Mouse (Mus musculus): ENCODE results near the gene Dcbld1.
"Not testable (repeated sequence)": the region's sequence is repeated elsewhere in the genome, so short reads cannot be mapped to it uniquely, and the experiment has no call there.

Gene Dcbld1

DNA sequence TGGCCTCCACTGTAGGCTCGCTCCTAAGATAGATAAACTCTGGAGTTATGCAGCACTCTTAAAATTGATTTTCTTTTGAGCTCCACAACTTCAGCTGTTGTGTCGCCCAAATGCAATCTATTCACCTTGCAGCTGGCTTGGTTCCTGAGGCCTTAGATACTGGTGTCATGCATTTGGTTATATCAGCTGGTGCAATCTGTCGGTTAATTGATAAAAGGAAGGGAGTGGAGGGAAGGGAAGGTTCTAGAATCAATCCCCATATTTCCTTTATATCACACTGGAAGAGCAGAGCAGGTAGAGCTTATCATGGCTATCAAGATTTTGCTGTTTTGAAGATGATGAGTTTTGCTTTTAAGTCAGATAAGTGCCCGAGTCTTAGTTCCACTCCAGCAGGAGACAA lies 26.8 kb downstream of the Dcbld1 start:
- no peak for DNase-seq (ENCODE audit: low read depth, low spot score)

DNA sequence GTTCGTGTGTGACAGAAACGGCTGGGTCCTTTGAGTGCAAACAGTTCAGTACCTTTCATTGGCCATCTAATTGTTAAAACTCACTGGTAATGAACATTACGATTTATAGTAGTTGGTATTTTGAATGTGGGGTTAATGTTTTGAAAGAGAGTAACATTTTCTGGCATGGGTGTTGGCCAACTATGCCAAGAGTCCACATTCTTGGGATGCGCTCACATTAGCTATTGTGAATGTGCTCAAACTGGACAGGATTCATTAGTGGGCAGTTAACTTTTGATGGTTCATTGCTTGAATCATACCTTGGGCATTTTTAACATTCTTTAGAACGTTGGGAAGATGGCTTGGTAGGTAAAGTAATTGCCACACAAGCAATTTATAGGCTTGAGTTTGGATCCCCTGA lies 30.7 kb downstream of the Dcbld1 start:
- no peak for DNase-seq (ENCODE audit: low read depth, low spot score)

DNA sequence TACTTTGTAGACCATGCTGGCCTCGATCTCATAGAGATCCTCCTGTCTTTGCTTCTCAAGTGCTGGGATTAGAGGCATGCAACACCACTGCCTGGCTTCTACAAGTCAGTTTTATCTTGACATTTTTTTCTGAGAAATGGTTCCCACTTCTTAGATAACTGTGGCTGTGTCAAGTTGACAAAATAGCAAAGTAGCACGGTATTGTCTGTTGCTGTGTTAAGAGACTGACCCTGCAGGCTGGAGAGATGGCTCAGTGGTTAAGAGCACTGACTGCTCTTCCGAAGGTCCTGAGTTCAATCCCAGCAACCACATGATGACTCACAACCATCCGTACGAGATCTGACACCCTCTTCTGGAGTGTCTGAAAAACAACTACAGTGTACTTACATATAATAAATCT lies 35.5 kb downstream of the Dcbld1 start:
- no peak for DNase-seq (ENCODE audit: low read depth, low spot score)

DNA sequence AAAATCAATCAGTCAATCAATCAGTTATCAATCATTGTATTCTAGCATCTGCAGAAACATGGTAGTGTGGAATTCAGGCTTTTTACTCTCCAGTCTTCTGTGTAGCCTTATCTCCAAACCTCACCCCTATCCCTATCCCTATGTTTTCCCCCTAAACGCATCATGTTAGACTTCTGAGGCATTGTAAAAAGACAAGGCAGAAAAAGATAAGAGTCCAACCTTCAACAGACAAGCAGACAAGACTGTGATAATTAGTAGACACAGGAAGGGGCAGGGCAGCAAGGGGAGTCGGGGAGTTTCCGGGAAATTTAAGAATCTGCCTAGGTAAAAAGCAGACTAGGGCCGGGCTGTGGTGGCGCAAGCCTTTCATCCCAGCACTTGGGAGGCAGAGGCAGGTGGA lies 38.0 kb downstream of the Dcbld1 start:
- no peak for DNase-seq (ENCODE audit: low read depth, low spot score)

DNA sequence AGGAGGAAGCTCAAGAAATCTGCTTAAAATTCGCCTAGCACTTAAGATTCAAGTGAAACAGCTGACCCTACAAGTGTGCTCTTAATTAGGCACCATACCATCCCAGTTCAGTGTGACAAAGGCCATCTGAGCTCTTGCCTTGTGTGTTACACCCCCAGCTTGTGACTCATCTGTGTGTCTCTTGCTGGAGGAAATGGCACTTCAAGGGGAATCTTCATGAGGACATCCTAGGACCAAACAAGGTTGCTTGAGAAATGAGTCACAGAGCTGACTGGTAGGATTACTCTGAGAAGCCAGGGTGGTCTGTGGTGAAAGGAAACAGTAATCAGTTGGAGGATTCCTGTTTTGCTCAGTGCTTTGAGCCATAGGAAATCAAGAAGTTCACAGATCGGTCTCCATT lies 39.6 kb downstream of the Dcbld1 start:
- no peak for DNase-seq (ENCODE audit: low read depth, low spot score)

DNA sequence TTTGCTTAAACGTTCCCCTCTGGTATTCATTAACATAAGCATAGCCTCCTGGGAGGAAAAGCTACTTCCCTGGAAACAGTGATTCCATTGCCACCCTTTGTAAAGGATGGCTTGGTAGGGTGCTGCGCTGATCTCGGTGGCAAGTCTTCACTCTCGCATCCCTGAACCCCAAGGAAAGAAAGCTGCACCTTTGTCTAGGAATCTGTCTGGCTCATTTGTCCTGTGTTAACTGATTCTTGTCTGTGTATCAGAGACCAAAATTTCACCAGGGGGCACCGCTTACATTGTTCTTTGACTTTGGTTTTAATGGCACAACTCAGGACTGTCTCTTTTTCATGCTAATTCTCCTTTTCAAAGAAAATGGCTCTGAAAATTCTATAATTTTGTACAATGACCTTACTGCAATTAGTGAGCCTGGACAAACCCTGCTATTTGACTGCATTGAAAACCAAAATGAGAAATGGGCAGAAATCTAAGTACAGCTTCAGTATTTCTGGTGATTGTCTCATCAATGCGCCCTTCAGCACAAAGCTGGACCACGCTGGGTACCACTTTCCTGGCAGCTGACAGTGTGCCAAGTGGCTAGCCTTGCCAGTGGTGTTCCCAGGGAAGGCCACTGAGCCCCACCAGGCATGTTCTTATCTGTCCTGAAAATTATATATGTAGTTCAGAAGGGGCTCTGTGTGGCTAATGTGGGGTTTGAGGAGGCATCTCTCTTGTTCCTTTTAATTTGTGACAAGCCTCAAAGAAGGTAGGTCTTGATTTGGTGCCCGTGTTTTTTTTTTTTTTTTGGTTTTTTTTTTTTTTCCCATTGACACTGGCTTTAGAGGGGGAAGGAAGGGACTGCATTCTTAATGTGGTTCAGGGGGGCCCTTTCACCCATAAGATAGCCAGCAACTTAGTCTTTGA lies 40.8 kb downstream of the Dcbld1 start:
- DNase-seq (ENCODE audit: low read depth, low spot score), result no peak

DNA sequence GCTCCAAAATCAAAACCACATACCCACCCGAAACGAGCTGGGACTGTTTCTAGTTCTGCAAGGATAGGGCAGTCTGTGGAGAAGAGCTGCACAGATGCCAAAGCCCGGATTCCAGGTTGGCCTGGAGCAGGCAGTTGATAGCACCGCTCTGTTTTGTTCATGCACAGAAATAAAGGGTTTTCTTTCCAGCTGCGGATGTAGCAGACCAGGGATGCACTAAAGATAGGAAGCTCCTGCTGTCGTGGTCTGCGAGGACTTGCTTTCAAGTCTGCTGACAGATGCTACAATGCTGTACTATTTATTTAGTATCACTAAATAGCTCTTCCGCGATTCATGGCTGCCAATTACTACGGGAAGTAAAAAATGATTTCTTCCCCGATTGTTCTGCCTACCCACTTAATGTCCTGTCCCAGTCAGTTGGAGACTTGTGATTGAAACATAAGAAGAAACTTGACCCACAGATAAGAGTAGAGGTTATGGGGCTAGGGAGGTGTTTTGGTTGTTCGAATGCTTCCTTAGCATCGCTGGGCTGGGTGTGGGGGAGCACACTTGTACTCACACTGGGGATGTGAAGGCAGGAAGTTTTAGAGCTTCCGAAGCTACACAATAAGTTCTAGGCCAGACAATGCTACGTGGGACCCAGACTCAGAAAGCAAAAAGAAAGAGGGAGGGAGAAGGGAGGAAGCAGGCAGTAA lies 41.6 kb downstream of the Dcbld1 start:
- DNase-seq (ENCODE audit: low read depth, low spot score), result no peak

DNA sequence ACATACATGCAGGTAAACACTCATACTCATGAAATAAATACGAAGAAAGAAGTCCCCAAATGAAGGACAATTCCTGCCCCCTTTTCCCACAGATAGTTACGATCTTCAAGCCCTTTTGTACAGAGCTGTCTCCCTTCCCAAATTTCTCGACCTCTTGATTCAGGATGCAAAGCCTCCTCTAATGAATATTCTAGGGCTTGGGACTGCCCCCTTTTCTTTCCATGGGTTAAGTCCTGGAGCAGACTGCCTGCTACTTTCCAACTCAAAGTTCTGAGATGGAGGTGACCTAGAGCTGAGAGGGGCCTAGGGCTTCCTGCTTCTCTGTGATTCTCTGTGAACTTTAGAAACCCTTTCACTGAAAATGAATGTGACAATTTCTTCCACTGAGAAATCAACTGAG lies 43.2 kb downstream of the Dcbld1 start:
- no peak for DNase-seq (ENCODE audit: low read depth, low spot score)

DNA sequence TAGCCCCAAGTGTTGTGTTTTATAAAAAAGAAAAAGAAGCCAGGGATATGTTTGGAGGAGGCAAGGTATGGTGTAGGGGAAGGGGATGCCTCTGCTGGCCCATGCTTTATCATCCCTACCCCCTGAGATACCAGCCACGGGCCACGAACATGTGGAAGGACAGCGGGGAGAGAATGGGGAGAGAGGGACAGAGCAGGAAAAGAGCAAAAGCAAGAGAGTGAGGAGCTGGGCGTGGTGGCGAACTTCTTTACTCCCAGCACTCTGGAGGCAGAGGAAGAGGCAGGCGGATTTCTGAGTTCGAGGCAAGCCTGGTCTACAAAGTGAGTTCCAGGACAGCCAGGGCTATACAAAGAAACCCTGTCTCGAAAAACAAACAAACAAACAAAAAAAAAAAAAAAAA lies 44.1 kb downstream of the Dcbld1 start:
- DNase-seq (ENCODE audit: low read depth, low spot score), result not testable (repeated sequence)

DNA sequence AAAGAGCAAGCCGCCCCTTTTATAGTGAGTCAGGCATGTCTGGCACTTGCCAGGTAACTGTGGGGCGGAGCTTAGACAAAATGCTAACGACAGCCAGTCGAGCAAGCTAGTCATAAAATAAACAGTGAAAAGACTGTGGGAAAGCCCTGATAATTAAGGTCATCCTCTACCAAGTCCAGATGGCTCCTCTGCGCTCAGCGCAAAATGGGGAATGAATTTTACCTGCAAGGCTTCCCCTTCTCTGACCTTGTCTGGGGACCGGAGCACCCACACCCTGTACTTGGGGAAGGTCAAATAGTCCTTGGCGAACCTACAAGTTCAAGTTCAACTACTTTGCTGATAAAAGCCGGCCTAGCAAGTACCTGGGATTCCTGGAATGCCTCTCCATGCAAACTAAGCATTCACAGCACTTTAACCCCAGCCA lies 44.6 kb downstream of the Dcbld1 start:
- DNase-seq (ENCODE audit: low read depth, low spot score), result no peak

DNA sequence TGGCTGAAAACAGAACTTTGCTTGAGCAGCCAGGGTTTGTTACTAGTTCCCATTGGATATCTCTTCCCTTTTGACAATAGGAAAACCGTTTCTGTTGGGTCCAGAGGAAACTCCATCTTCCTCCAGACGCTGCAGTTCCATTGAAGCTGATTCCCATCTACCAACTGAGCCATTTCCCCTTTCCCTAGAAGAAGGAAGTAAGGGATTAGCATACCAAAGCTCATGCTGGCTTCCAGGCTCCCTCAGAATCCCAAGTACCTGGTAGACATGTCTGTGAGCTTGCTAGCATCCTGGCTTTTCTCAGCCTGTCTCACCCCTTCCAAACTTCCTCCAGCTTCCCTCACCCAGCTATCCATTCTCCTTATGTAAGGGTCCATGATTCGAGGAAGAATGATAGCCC lies 45.4 kb downstream of the Dcbld1 start:
- no peak for DNase-seq (ENCODE audit: low read depth, low spot score)

DNA sequence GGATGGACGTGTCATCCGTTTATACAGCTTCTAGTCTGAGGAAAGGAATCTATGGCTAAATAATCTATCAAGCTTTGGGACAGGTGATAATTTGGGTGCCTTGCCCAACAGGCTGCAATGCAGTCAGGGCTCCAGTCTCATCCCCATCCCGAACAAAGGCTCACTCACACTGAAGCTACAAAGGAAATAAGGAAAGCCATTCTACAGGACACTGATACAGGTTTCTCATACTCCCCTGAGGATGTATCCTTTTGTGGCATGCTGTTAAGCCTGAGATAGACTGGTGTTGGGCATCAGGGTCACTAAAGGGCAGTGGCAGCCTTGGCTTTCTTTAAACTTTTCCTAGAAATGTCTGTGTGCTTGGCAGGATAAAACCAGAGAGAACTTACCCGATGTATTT lies 46.5 kb downstream of the Dcbld1 start:
- DNase-seq (ENCODE audit: low read depth, low spot score), result no peak

DNA sequence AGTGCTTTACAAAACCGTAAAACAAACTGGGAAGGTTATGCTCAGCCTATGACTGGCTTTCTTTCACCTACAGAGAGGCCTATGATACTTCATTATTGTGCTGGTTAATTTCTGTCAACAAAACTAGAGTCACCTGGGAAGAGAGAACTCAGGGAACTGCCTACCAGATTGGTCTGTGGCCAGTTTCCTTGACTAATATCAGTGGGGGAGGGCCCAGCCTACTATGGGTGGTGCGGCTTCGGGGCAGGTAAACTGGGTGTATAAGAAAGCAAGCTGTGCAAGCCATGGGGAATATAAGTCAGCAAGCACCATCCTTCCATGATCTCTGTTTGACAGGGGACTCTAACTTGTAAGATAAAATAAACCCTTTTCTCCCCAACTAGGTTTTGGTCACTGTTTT lies 47.2 kb downstream of the Dcbld1 start:
- DNase-seq (ENCODE audit: low read depth, low spot score), result no peak

DNA sequence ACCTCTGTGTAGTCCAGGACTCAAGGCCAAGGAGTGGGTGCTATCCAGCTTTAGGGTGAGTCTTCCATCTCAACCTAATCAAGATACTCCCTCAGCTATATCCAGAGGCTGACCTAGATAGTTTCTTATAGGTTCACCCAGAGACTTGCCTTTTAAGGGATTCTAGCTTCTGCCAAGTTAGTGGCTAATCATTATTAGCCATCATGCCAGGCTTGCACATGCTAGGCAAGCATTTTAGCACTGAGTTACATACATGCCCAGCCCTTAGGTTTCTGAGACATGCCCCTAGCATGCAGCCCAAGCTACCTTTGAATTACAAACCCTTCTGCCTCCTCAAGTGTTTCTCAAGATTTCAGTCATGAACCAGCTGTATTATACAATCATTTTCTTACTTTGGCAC lies 47.9 kb downstream of the Dcbld1 start:
- DNase-seq (ENCODE audit: low read depth, low spot score), result no peak

DNA sequence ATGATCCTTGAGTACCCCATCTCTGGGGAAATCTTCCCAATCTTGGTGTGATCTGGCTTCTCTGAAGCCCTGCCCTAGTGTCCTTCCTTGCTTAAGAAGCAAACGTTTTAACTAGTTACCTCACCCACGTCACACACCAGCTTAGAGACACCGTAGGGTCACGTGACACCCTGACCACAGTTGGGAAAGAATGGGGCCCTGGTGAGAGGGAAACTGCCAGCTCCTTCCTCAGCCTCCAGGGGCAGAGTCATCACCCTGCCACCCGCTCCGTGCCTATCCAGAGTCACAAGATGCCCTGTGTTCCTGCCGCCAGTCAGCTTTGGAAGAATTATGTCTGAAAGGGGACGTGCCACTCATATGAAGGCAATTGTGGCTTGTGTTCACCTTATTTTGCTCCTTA lies 51.2 kb downstream of the Dcbld1 start:
- no peak for DNase-seq (ENCODE audit: low read depth, low spot score)

DNA sequence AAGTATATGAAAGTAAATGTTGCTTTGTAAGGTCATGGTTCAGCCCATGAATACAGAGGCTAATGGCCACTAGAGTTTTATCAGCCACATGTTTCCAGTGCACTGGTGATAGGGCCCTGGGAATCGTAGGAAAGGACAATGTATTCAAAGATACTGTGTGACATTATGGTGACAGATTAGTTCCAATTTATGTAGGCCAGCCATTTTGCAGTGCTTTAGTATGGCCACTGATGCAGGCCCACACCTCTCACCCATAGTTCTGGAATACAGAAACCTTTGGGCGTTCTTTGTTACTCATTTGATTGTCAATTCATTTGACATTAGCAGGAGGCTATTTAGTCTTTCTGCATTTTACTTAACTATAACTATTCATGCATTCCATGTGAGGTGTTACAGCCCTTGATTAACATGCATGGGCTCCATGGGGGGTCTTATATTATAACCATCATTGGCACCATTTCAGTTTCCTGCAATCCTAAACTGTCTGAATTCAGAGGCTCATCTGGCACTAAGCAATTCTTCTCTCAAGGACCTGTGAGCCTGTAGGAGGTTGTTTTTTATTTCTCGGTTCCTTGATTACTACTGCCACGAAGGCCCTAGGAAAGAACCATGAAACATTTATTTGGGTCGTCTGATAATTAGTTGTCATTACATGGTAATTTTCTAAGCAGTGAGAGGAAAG lies 54.6 kb downstream of the Dcbld1 start:
- DNase-seq (ENCODE audit: low read depth, low spot score), result no peak

DNA sequence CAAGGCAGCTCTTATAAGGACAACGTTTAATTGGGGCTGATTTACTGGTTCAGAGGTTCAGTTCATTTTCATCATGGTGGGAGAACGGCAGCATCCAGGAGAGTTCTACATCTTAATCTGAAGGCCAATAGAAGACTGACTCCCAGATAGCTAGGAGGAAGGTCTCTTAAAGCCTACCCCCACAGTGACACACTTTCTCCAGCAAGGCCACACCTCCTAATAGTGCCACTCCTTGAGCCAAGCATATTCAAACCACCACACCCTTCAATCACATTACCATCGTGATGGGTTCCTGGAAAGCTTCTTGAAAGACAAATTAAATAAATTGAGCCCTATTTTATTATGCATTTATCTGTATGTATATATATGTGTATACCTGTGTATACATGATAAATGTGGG lies 55.8 kb downstream of the Dcbld1 start:
- no peak for DNase-seq (ENCODE audit: low read depth, low spot score)

DNA sequence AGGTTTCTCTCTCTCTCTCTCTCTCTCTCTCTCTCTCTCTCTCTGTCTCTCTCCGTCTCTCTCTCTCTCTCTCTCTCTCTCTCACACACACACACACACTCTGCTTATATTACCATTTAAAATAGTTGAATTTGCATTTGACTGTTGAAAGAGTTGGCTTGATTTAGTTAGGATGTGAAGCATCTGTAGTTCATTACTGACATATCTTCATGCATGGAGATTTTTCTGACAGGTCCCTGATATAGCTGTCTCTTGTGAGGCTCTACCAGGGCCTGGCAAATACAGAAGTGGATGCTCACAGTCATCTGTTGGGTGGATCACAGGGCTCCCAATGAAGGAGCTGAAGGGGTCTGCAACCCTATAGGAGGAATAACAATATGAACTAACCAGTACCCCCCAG lies 59.0 kb downstream of the Dcbld1 start:
- not testable (repeated sequence) for DNase-seq (ENCODE audit: low read depth, low spot score)

DNA sequence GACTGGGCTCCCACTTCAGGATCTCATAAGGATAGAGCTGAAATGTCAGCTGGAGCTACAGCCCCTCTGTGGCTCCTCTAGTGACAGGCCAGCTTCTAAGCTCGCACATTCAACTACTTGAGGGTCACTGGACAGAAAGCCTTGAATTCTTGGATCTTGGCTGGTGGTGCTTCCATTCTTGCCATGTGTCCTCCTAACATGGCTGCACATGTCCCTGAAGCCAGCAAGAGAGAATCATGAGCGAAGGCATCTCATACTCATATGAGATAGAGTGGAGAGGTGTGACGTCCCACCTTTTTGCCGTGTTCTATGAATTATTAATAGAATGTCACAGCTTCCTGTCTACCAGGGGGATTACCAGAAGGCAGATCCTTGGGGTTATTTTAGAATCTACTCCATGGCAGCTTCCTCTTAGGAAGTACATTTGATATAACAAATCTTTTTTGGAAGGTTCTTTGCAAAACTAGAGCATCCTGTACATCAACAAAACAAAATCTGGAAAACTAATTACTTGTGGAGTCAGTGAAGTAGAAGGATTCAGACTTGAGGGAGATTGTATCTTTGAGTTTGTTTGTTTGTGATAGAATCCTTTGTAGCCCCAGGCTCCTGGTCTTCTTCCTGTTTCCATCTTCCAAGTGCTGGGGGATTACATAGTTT lies 60.6 kb downstream of the Dcbld1 start:
- DNase-seq (ENCODE audit: low read depth, low spot score), result no peak

DNA sequence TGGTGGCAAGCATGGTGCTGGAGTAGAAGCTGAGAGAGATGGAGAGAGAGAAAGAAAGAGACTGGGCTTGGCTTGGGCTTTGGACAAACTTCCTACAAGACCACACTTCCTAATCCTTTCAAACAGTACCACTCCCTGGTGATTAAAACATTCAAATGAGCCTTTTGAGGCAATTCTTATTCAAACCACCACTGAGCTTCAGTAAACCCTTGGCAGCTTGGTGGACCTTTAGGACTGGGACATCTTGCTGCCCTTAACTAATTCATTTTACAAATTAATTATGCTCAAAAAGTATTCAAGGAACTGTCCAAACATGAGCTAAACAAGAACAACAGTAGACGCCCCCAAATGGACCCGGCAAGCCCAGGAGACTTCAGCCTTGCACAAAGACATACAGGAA lies 62.5 kb downstream of the Dcbld1 start:
- no peak for DNase-seq (ENCODE audit: low read depth, low spot score)

DNA sequence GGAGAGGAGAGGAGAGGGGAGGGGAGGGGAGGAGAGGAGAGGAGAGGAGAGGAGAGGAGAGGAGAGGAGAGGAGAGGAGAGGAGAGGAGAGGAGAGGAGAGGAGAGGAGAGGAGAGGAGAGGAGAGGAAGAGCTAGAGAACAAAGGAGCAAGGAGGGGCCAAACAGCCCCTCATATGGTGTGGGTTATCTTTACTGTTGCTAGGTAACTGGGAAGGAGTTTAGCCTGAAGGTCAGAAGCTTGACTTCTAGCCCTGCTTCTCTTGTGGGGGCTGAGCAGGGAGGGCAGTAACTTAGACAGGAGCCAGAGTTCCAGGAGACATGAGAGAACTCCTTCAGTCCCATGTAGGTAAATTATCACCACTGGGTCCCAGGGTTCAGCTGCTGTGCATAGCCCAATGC lies 65.1 kb downstream of the Dcbld1 start:
- DNase-seq (ENCODE audit: low read depth, low spot score), result not testable (repeated sequence)

DNA sequence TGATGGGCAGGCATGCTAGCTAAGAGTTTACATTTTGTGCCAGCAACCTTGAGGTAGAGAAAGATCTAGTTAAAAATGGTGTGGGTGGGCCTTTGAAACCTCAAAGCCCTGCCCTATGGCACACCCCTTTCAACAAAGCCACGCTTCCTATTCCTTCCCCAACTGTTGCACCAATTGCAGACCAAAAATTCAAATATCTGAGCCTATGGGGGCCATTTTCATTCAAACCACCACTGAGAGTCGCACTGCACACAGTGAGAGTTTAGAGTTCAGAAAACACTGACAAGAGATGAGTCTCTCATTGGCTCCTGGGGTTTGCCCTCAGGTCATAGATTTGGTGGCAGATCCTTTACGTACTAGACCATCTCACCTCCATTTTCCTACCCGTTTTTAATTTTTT lies 68.3 kb downstream of the Dcbld1 start:
- no peak for DNase-seq (ENCODE audit: low read depth, low spot score)

All from CD4-positive helper T cell, adult 2 months (primary cell).